Mouse (Mus musculus) 416B (cell line): ENCODE results near the gene Capn2.

ENCODE experiments used
- DNase-seq: peaks from one replicate; pipeline ENCODE4 v3.0.0; 2011; ENCODE audit warnings: low read depth

The Capn2 gene

GRCm38 (mm10) chr1:182501815-182502405, 15.5 kb downstream of the Capn2 start:
- DNase-seq, result no peak

GRCm38 (mm10) chr1:182500843-182501242, 16.6 kb downstream of the Capn2 start:
- DNase-seq, result peak; percentile 9

- no peak for DNase-seq
Measured at GRCm38 (mm10) chr1:182500224-182500623, 17.2 kb downstream of the Capn2 start.

GRCm38 (mm10) chr1:182499443-182500089, 17.8 kb downstream of the Capn2 start:
- no peak for DNase-seq

GRCm38 (mm10) chr1:182497736-182498135, 19.7 kb downstream of the Capn2 start:
- no peak for DNase-seq

- no peak for DNase-seq
Measured at GRCm38 (mm10) chr1:182496685-182497084, 20.7 kb downstream of the Capn2 start.

GRCm38 (mm10) chr1:182494285-182495145, 22.9 kb downstream of the Capn2 start:
- DNase-seq, result no peak

- DNase-seq, result no peak
Measured at GRCm38 (mm10) chr1:182491839-182492238, 25.6 kb downstream of the Capn2 start.

GRCm38 (mm10) chr1:182490568-182490967, 26.8 kb downstream of the Capn2 start:
- peak; percentile 23 for DNase-seq

- peak; percentile 98 for DNase-seq
Measured at GRCm38 (mm10) chr1:182489803-182490452, 27.5 kb downstream of the Capn2 start.

- no peak for DNase-seq
Measured at GRCm38 (mm10) chr1:182488503-182488902, 28.9 kb downstream of the Capn2 start.

GRCm38 (mm10) chr1:182483910-182484274, 33.5 kb downstream of the Capn2 start:
- DNase-seq, result no peak

GRCm38 (mm10) chr1:182482991-182483909, 34.2 kb downstream of the Capn2 start:
- no peak for DNase-seq

GRCm38 (mm10) chr1:182481646-182482295, 35.6 kb downstream of the Capn2 start:
- no peak for DNase-seq

GRCm38 (mm10) chr1:182481138-182481537, 36.3 kb downstream of the Capn2 start:
- no peak for DNase-seq

GRCm38 (mm10) chr1:182478935-182479334, 38.5 kb downstream of the Capn2 start:
- no peak for DNase-seq

- DNase-seq, result peak; percentile 18
Measured at GRCm38 (mm10) chr1:182475005-182475796, 42.2 kb downstream of the Capn2 start.

- peak; percentile 17 for DNase-seq
Measured at GRCm38 (mm10) chr1:182465978-182466377, 51.4 kb downstream of the Capn2 start.

GRCm38 (mm10) chr1:182465309-182465708, 52.1 kb downstream of the Capn2 start:
- DNase-seq, result no peak

- DNase-seq, result no peak
Measured at GRCm38 (mm10) chr1:182461813-182462212, 55.6 kb downstream of the Capn2 start.
